Mouse (Mus musculus) cerebellum, postnatal 25 days (tissue): ENCODE results near the gene Macf1.

Experiments
- DNase-seq, 2 experiments: peaks; one replicate each; pipeline ENCODE4 v3.0.0; 2021; ENCODE audit warnings: mixed read lengths in 2 of 2

The Macf1 gene

GRCm38 (mm10) chr4:123433171-123433570 is 251.0 kb downstream of the Macf1 start:
- DNase-seq: no peak

GRCm38 (mm10) chr4:123431936-123432335 is 252.2 kb downstream of the Macf1 start:
- DNase-seq: no peak

- DNase-seq: no peak
Observed at GRCm38 (mm10) chr4:123427900-123428684, 256.1 kb downstream of the Macf1 start.

- no peak for DNase-seq
Observed at GRCm38 (mm10) chr4:123427271-123427899, 256.8 kb downstream of the Macf1 start.

GRCm38 (mm10) chr4:123426429-123427080 is 257.6 kb downstream of the Macf1 start:
- DNase-seq: peak in 1 of 2 experiments; percentile 23

- no peak for DNase-seq
Observed at GRCm38 (mm10) chr4:123425672-123426272, 258.4 kb downstream of the Macf1 start.

GRCm38 (mm10) chr4:123424050-123424449 is 260.1 kb downstream of the Macf1 start:
- DNase-seq: no peak

GRCm38 (mm10) chr4:123422828-123423227 is 261.3 kb downstream of the Macf1 start:
- DNase-seq: no peak

GRCm38 (mm10) chr4:123418032-123418431 is 266.1 kb downstream of the Macf1 start:
- no peak for DNase-seq

- DNase-seq: no peak
Observed at GRCm38 (mm10) chr4:123417478-123417877, 266.7 kb downstream of the Macf1 start.

GRCm38 (mm10) chr4:123416829-123417228 is 267.3 kb downstream of the Macf1 start:
- DNase-seq: no peak

- no peak for DNase-seq
Observed at GRCm38 (mm10) chr4:123415566-123415965, 268.6 kb downstream of the Macf1 start.

GRCm38 (mm10) chr4:123413876-123414275 is 270.3 kb downstream of the Macf1 start:
- DNase-seq: no peak

- DNase-seq: no peak
Observed at GRCm38 (mm10) chr4:123412981-123413380, 271.2 kb downstream of the Macf1 start.

- no peak for DNase-seq
Observed at GRCm38 (mm10) chr4:123412528-123412878, 271.7 kb downstream of the Macf1 start.

GRCm38 (mm10) chr4:123411732-123412527 is 272.2 kb downstream of the Macf1 start:
- DNase-seq: peak; percentile 55 to 80

GRCm38 (mm10) chr4:123411006-123411731 is 273.0 kb downstream of the Macf1 start:
- peak; percentile 52 to 61 for DNase-seq

- no peak for DNase-seq
Observed at GRCm38 (mm10) chr4:123409752-123410151, 274.4 kb downstream of the Macf1 start.

GRCm38 (mm10) chr4:123409034-123409692 is 275.0 kb downstream of the Macf1 start:
- no peak for DNase-seq

GRCm38 (mm10) chr4:123407792-123408191 is 276.4 kb downstream of the Macf1 start:
- no peak for DNase-seq

- peak in 1 of 2 experiments; percentile 56 for DNase-seq
Observed at GRCm38 (mm10) chr4:123404056-123404455, 280.1 kb downstream of the Macf1 start.
